Comparison of ENCODE assay signal across 21 mouse cellular contexts in the genomic region with DNA sequence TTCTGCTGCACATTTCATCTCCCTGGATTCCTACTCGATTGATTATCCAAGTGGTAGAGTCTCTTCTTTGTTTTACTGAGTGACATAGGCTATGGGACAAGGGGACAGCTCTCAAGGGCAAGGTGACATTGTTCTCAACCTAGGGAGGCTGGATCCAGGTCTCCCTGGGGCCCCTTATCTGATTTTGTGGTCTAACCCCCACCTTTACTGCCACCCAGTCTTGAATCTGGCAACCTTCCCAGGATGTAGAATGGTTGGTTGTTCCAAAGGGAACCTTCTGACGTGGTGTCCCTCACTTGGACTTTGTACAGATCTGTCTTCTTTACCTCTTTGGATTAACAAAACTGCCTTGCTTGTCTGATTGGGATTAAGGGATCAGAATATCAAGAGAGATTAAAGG. TPM values are rescaled to one million over a fixed set of nuclear protein-coding genes. Genes with fewer than 3 reads are reported as not detected.
DNase-seq lines count a peak whose midpoint lies in the region; ATAC-seq and TF ChIP-seq lines count a peak whose summit lies in the region.
"Had no signal": no experiment of that assay in that cellular context is flagged by ENCODE, and none has a peak within 500 bp of the region (broad histone marks: within the 10 kb centered on the region; RNA-seq: fewer than 3 reads in every experiment).

No protein-coding gene starts in this region.

- no peak for ATAC-seq in heart, embryonic 16.5 days (replicated peaks; ENCODE audit: extremely low read depth, insufficient read depth, low FRiP score)
- ATAC-seq in heart, embryonic 11.5 days (replicated peaks; ENCODE audit: insufficient number of reproducible peaks, low FRiP score, low TSS enrichment), result no peak
- ATAC-seq in kidney, embryonic 14.5 days (ENCODE audit: low FRiP score, low TSS enrichment), result no peak

- no peak overlapping the region for H3K4me2 ChIP-seq in heart, embryonic 16.5 days (ENCODE audit: low read depth, low read length)
- no peak overlapping the region for H3K4me2 ChIP-seq in heart, embryonic 11.5 days
- no peak overlapping the region for H3K4me2 ChIP-seq in kidney, embryonic 14.5 days (replicated peaks; ENCODE audit: low read depth, low read length)
- H3K4me2 ChIP-seq: hindbrain, embryonic 14.5 days; stomach, embryonic 15.5 days had no signal

- H3K79me2 ChIP-seq in MEL (ENCODE audit: control insufficient read depth, insufficient read depth, low read length, poor library complexity) (peaks cover 10% of the 10 kb centered on the region), macrophage (ENCODE audit: inconsistent target) (peaks cover 98% of the 10 kb centered on the region)

- no peak for TF ChIP-seq CTCF in MEL (IDR thresholded peaks at IDR 0.05 in 2 of 3, conservative IDR thresholded peaks at IDR 0.05 in 1 of 3; ENCODE audit: control insufficient read depth in 1 of 3, insufficient read depth in 1 of 3, low read depth in 2 of 3, low read length in 3 of 3, poor library complexity in 1 of 3, severe bottlenecking in 1 of 3)

- 0 out of 2 replicates have a peak overlapping the region, but pooled peaks have one; percentile 7 for H3K27ac ChIP-seq in heart, embryonic 16.5 days (ENCODE audit: low read length)
- H3K27ac ChIP-seq in heart, embryonic 11.5 days (ENCODE audit: low read depth, low read length), result no peak overlapping the region
- H3K27ac ChIP-seq in kidney, embryonic 14.5 days (ENCODE audit: low read depth, low read length), result no peak overlapping the region
- H3K27ac ChIP-seq in MEL (ENCODE audit: control insufficient read depth, low read depth, low read length) (no peak overlapping the region), macrophage (peak overlapping the region; percentile 93)
- H3K27ac ChIP-seq in hindbrain, embryonic 10.5 days, result no peak overlapping the region
- H3K27ac ChIP-seq: embryonic facial prominence, embryonic 10.5 days; heart, adult 2 months; hindbrain, embryonic 14.5 days; left cerebral cortex, adult 2 months; liver, embryonic 14.5 days had no signal

- DNase-seq in kidney, postnatal 25 days, result peak; percentile 39 to 52
- DNase-seq in MEL (ENCODE audit: low read depth, low spot score), result peak; percentile 77
- DNase-seq in cerebellum, adult 11-12 months, result no peak
- no peak for DNase-seq in hindbrain, embryonic 10.5 days (ENCODE audit: low spot score)
- DNase-seq: cerebellum, adult 8-10 months; heart, adult 2 months; heart, postnatal 10 days; layer of hippocampus, adult 9-11 months; left cerebral cortex, postnatal 4 days; right cerebral cortex, postnatal 14 days; thymus, postnatal 14 days had no signal

- peaks cover 19% of the 10 kb centered on the region for H3K4me1 ChIP-seq in heart, embryonic 16.5 days (ENCODE audit: control insufficient read depth, insufficient read depth, low read length)
- 0 out of 2 replicates have a peak, but pooled peaks cover 8% of the 10 kb centered on the region for H3K4me1 ChIP-seq in heart, embryonic 11.5 days (ENCODE audit: control insufficient read depth, insufficient read depth, low read length)
- no peaks in the 10 kb centered on the region for H3K4me1 ChIP-seq in kidney, embryonic 14.5 days (ENCODE audit: control insufficient read depth, insufficient read depth, low read length)
- peaks cover 13 to 36% of the 10 kb centered on the region in 2 experiments for H3K4me1 ChIP-seq in MEL (ENCODE audit: control insufficient read depth in 1 of 2, insufficient read depth in 2 of 2, low read length in 2 of 2)
- H3K4me1 ChIP-seq in hindbrain, embryonic 10.5 days (replicated peaks), result no peaks in the 10 kb centered on the region; the same call in 1 of the 2 replicates
- H3K4me1 ChIP-seq: embryonic facial prominence, embryonic 10.5 days had no signal

- WGBS in heart, embryonic 16.5 days, result 51% methylated on average over 2 of the region's 2 CpGs
- WGBS in heart, embryonic 11.5 days (ENCODE audit: insufficient replicate concordance), result 78% methylated on average over 2 of the region's 2 CpGs
- 76% methylated on average over 2 of the region's 2 CpGs for WGBS in kidney, embryonic 14.5 days
- 61% methylated on average over 2 of the region's 2 CpGs for WGBS in macrophage (ENCODE audit: missing documents)
- 90% methylated on average over 2 of the region's 2 CpGs for WGBS in hindbrain, embryonic 10.5 days

- H3K9ac ChIP-seq in heart, embryonic 16.5 days (ENCODE audit: low read length), result no peak overlapping the region
- H3K9ac ChIP-seq in heart, embryonic 11.5 days (ENCODE audit: low read depth, low read length), result no peak overlapping the region
- no peak overlapping the region for H3K9ac ChIP-seq in kidney, embryonic 14.5 days (ENCODE audit: low read depth, low read length)
- no peak overlapping the region for H3K9ac ChIP-seq in MEL (ENCODE audit: control insufficient read depth, low read depth, low read length, poor library complexity, severe bottlenecking)
- H3K9ac ChIP-seq: hindbrain, embryonic 14.5 days; liver, embryonic 14.5 days; stomach, embryonic 15.5 days had no signal

- peak; percentile 54 to 55; a peak in 2 of 4 replicates for TF ChIP-seq EP300 in MEL (IDR thresholded peaks at IDR 0.05; ENCODE audit: low read depth in 1 of 2, low read length in 2 of 2)

- H3K27me3 ChIP-seq in heart, embryonic 16.5 days (ENCODE audit: control insufficient read depth, insufficient read depth, low read length), result no peaks in the 10 kb centered on the region
- H3K27me3 ChIP-seq in heart, embryonic 11.5 days (ENCODE audit: control insufficient read depth, insufficient read depth, low read length), result no peaks in the 10 kb centered on the region
- H3K27me3 ChIP-seq in kidney, embryonic 14.5 days (ENCODE audit: control insufficient read depth, insufficient read depth, low read length), result no peaks in the 10 kb centered on the region
- H3K27me3 ChIP-seq in MEL (ENCODE audit: control insufficient read depth in 1 of 2, insufficient read depth in 2 of 2, low read length in 2 of 2), result no peaks in the 10 kb centered on the region
- no peaks in the 10 kb centered on the region for H3K27me3 ChIP-seq in hindbrain, embryonic 10.5 days (ENCODE audit: insufficient read depth, poor library complexity, severe bottlenecking)
- H3K27me3 ChIP-seq: megakaryocyte, embryonic 14.5 days; stomach, embryonic 15.5 days had no signal

- TF ChIP-seq POLR2A in MEL (IDR thresholded peaks at IDR 0.05; ENCODE audit: control insufficient read depth in 1 of 2, insufficient read depth in 1 of 2, low read depth in 1 of 2, low read length in 2 of 2, poor library complexity in 1 of 2), result no peak

- H3K36me3 ChIP-seq in heart, embryonic 16.5 days (ENCODE audit: control insufficient read depth, insufficient read depth), result peaks cover 29% of the 10 kb centered on the region
- peaks cover 8% of the 10 kb centered on the region; the same call in 1 of the 2 replicates for H3K36me3 ChIP-seq in heart, embryonic 11.5 days (ENCODE audit: control insufficient read depth, insufficient read depth, low read length)
- peaks cover 48% of the 10 kb centered on the region for H3K36me3 ChIP-seq in kidney, embryonic 14.5 days (ENCODE audit: control insufficient read depth, insufficient read depth, low read length)
- H3K36me3 ChIP-seq in MEL (ENCODE audit: control insufficient read depth in 1 of 2, insufficient read depth in 2 of 2, low read length in 2 of 2) (peaks cover 20 to 35% of the 10 kb centered on the region in 2 experiments), macrophage (ENCODE audit: inconsistent target) (peaks cover 28% of the 10 kb centered on the region)
- H3K36me3 ChIP-seq in hindbrain, embryonic 10.5 days, result peaks cover 86% of the 10 kb centered on the region

- H3K9me3 ChIP-seq in heart, embryonic 16.5 days (replicated peaks; ENCODE audit: control insufficient read depth, low read length), result no peaks in the 10 kb centered on the region
- H3K9me3 ChIP-seq in heart, embryonic 11.5 days (replicated peaks; ENCODE audit: control insufficient read depth, low read length), result no peaks in the 10 kb centered on the region
- H3K9me3 ChIP-seq in kidney, embryonic 14.5 days (ENCODE audit: control insufficient read depth, low read length), result no peaks in the 10 kb centered on the region
- H3K9me3 ChIP-seq in MEL (replicated peaks; ENCODE audit: insufficient read depth, low read length), result no peaks in the 10 kb centered on the region
- H3K9me3 ChIP-seq in hindbrain, embryonic 10.5 days, result no peaks in the 10 kb centered on the region
- H3K9me3 ChIP-seq: embryonic facial prominence, embryonic 10.5 days; megakaryocyte, embryonic 14.5 days; stomach, embryonic 15.5 days had no signal

- H3K4me3 ChIP-seq in heart, embryonic 16.5 days (ENCODE audit: low read length), result no peak overlapping the region
- H3K4me3 ChIP-seq in heart, embryonic 11.5 days (ENCODE audit: low read depth, low read length), result no peak overlapping the region
- H3K4me3 ChIP-seq in kidney, embryonic 14.5 days (ENCODE audit: low read length), result no peak overlapping the region
- H3K4me3 ChIP-seq in MEL (ENCODE audit: control insufficient read depth in 1 of 2, insufficient read depth in 1 of 2, low read depth in 2 of 2, low read length in 2 of 2) (no peak overlapping the region), macrophage (ENCODE audit: inconsistent target) (no peak overlapping the region)
- no peak overlapping the region for H3K4me3 ChIP-seq in hindbrain, embryonic 10.5 days
- H3K4me3 ChIP-seq: embryonic facial prominence, embryonic 10.5 days; heart, adult 2 months; left cerebral cortex, adult 2 months; megakaryocyte, embryonic 14.5 days; stomach, embryonic 15.5 days had no signal

- TF ChIP-seq RAD21 in MEL (IDR thresholded peaks at IDR 0.05; ENCODE audit: low read depth, low read length), result no peak

RNA-seq across cellular contexts. Expression of a gene that starts 7.5 kb away (rescaled TPM):
- 68.0 and 78.0 TPM in 2 replicates for polyA plus RNA-seq in heart, embryonic 16.5 days (2015; fragmentation: Nextera tagmentation; extraction: Ambion mirVana)
- 57.1 and 59.7 TPM in 2 replicates for polyA plus RNA-seq in heart, embryonic 11.5 days (2014; fragmentation: Nextera tagmentation; extraction: Ambion mirVana)
- polyA plus RNA-seq in kidney, embryonic 14.5 days (2014; fragmentation: Nextera tagmentation; extraction: Ambion mirVana), result 78.2 and 99.5 TPM in 2 replicates
- 67.8 and 73.1 TPM in 2 replicates for total RNA-seq in MEL (2012; rRNA removed)
- polyA plus RNA-seq in MEL (2012; ENCODE audit: insufficient read depth in 1 of 2, insufficient read length in 2 of 2, low read depth in 1 of 2, low replicate concordance in 2 of 2, missing spikeins in 1 of 2) (100 to 1,000 TPM; 194 to 709 TPM), macrophage (2018) (282 to 582 TPM (median 340 TPM) in 3 replicates)
- 100 to 1,000 TPM in 25 of 26 experiments, 10 to 100 TPM in 1; 81.1 to 352 (median 282) TPM for total RNA-seq in macrophage (2018; cell fraction: chromatin; rRNA removed)
- total RNA-seq in macrophage (2018; cell fraction: cytosol; rRNA removed), result 100 to 1,000 TPM; 242 to 357 (median 310) TPM
- total RNA-seq in macrophage (2018; cell fraction: nucleus; rRNA removed), result 100 to 1,000 TPM in 25 of 26 experiments, 10 to 100 TPM in 1; 98.7 to 332 (median 234) TPM
- 68.8 and 80.6 TPM in 2 replicates for polyA plus RNA-seq in hindbrain, embryonic 10.5 days (2016; fragmentation: Nextera tagmentation; extraction: Ambion mirVana)

RNA-seq across cellular contexts. Expression of a gene that starts 35.4 kb away (rescaled TPM):
- 29.1 and 31.1 TPM in 2 replicates for polyA plus RNA-seq in heart, embryonic 16.5 days (2015; fragmentation: Nextera tagmentation; extraction: Ambion mirVana)
- 19.7 and 21.0 TPM in 2 replicates for polyA plus RNA-seq in heart, embryonic 11.5 days (2014; fragmentation: Nextera tagmentation; extraction: Ambion mirVana)
- polyA plus RNA-seq in kidney, embryonic 14.5 days (2014; fragmentation: Nextera tagmentation; extraction: Ambion mirVana), result 24.9 and 30.1 TPM in 2 replicates
- total RNA-seq in MEL (2012; rRNA removed), result 15.2 and 16.4 TPM in 2 replicates
- 10 to 100 TPM in 1 of 2 experiments, not detected in 1; 28.7 TPM for polyA plus RNA-seq in MEL (2012; ENCODE audit: insufficient read depth in 1 of 2, insufficient read length in 2 of 2, low read depth in 1 of 2, low replicate concordance in 2 of 2, missing spikeins in 1 of 2)
- 100 to 1,000 TPM in 17 of 26 experiments, 10 to 100 TPM in 9; 32.1 to 200 (median 143) TPM for total RNA-seq in macrophage (2018; cell fraction: chromatin; rRNA removed)
- total RNA-seq in macrophage (2018; cell fraction: cytosol; rRNA removed), result 10 to 100 TPM; 29.2 to 51.8 (median 41.0) TPM
- total RNA-seq in macrophage (2018; cell fraction: nucleus; rRNA removed), result 100 to 1,000 TPM in 12 of 26 experiments, 10 to 100 TPM in 14; 30.5 to 167 (median 94.2) TPM
- 20.3 to 48.0 TPM (median 38.4 TPM) in 3 replicates for polyA plus RNA-seq in macrophage (2018)
- polyA plus RNA-seq in hindbrain, embryonic 10.5 days (2016; fragmentation: Nextera tagmentation; extraction: Ambion mirVana), result 20.6 and 24.9 TPM in 2 replicates

RNA-seq across cellular contexts. Expression of a gene that starts 54.9 kb away (rescaled TPM):
- polyA plus RNA-seq in heart, embryonic 16.5 days (2015; fragmentation: Nextera tagmentation; extraction: Ambion mirVana), result 72.4 and 83.8 TPM in 2 replicates
- polyA plus RNA-seq in heart, embryonic 11.5 days (2014; fragmentation: Nextera tagmentation; extraction: Ambion mirVana), result 33.0 and 54.5 TPM in 2 replicates
- 21.5 and 32.0 TPM in 2 replicates for polyA plus RNA-seq in kidney, embryonic 14.5 days (2014; fragmentation: Nextera tagmentation; extraction: Ambion mirVana)
- total RNA-seq in MEL (2012; rRNA removed), result 27.0 and 33.2 TPM in 2 replicates
- 10 to 100 TPM in 1 of 2 experiments, not detected in 1; 45.6 TPM for polyA plus RNA-seq in MEL (2012; ENCODE audit: insufficient read depth in 1 of 2, insufficient read length in 2 of 2, low read depth in 1 of 2, low replicate concordance in 2 of 2, missing spikeins in 1 of 2)
- 100 to 1,000 TPM; 148 to 797 (median 256) TPM for total RNA-seq in macrophage (2018; cell fraction: chromatin; rRNA removed)
- 100 to 1,000 TPM in 2 of 26 experiments, 10 to 100 TPM in 24; 62.7 to 107 (median 85.7) TPM for total RNA-seq in macrophage (2018; cell fraction: cytosol; rRNA removed)
- 100 to 1,000 TPM in 23 of 26 experiments, 10 to 100 TPM in 3; 87.8 to 217 (median 136) TPM for total RNA-seq in macrophage (2018; cell fraction: nucleus; rRNA removed)
- polyA plus RNA-seq in macrophage (2018), result 62.9 to 77.4 TPM (median 64.6 TPM) in 3 replicates
- polyA plus RNA-seq in hindbrain, embryonic 10.5 days (2016; fragmentation: Nextera tagmentation; extraction: Ambion mirVana), result 16.4 and 19.0 TPM in 2 replicates

Comparison
In these comparisons a context has a peak if more than half of its experiments do, and no peak if none do; other contexts are left out.
1. H3K27ac ChIP-seq: peak in heart, embryonic 16.5 days (single experiment) and macrophage (single experiment); none in heart, embryonic 11.5 days (single experiment), kidney, embryonic 14.5 days (single experiment), MEL (single experiment) and hindbrain, embryonic 10.5 days (single experiment).
2. DNase-seq: peak in kidney, postnatal 25 days (2 of 2) and MEL (single experiment); none in cerebellum, adult 11-12 months (single experiment) and hindbrain, embryonic 10.5 days (single experiment).